Mouse (Mus musculus): Measurements from ENCODE around the gene Il1r1. TPM values are rescaled to one million over a fixed set of nuclear protein-coding genes. Genes with fewer than 3 reads are reported as not detected.

The Il1r1 gene
- total RNA-seq (2014; fragmentation: Nextera tagmentation) (not detected in 2 replicates), total RNA-seq (2017) (0.12 and 0.22 TPM in 2 replicates), polyA plus RNA-seq (2012) (not detected in 2 replicates)

- peaks cover 38% of the 10 kb centered on the region for H3K27me3 ChIP-seq (ENCODE audit: insufficient read depth, low read length)
- H3K4me1 ChIP-seq (ENCODE audit: insufficient read depth, low read depth, low read length) = no peaks in the 10 kb centered on the region
- H3K36me3 ChIP-seq (replicated peaks) = no peaks in the 10 kb centered on the region
- no peak for DNase-seq (ENCODE audit: low spot score)
- no peak for ATAC-seq (ENCODE audit: extremely low read depth, insufficient number of reproducible peaks, low FRiP score, poor library complexity, severe bottlenecking)
- H3K4me3 ChIP-seq (ENCODE audit: low read depth, low read length) = no peak within 1 kb of the TSS
- H3K9me3 ChIP-seq (replicated peaks) = no peaks in the 10 kb centered on the region
- no peak for TF ChIP-seq GATA1 (IDR thresholded peaks at IDR 0.05; ENCODE audit: borderline replicate concordance, low read length)
- no peak for TF ChIP-seq POLR2AphosphoS5 (IDR thresholded peaks at IDR 0.05; ENCODE audit: insufficient replicate concordance, low read depth, low read length)
Measured at GRCm38 (mm10) chr1:40224539-40225284, at the start of gene Il1r1. Gene Il1r1 (plus strand): TSS chr1:40225080.

GRCm38 (mm10) chr1:40175123-40175522, 49.8 kb upstream of the Il1r1 start:
- Histone ChIP-seq H3K27me3 (ENCODE audit: insufficient read depth, low read length) (peaks cover 2% of the 10 kb centered on the region; the same call in 1 of the 2 replicates), H3K9me3 (replicated peaks) (no peaks in the 10 kb centered on the region), H3K4me1 (ENCODE audit: insufficient read depth, low read depth, low read length) (no peaks in the 10 kb centered on the region), H3K36me3 (replicated peaks) (no peaks in the 10 kb centered on the region), H3K4me3 (ENCODE audit: low read depth, low read length) (no peak overlapping the region)
- TF ChIP-seq TAL1 (conservative IDR thresholded peaks at IDR 0.05; ENCODE audit: low read depth, low read length) = no peak
- no peak for TF ChIP-seq GATA2 (IDR thresholded peaks at IDR 0.05; ENCODE audit: borderline replicate concordance, low read depth, low read length)
- TF ChIP-seq GATA1 (IDR thresholded peaks at IDR 0.05; ENCODE audit: borderline replicate concordance, low read length) = no peak
- no peak for TF ChIP-seq POLR2AphosphoS5 (IDR thresholded peaks at IDR 0.05; ENCODE audit: insufficient replicate concordance, low read depth, low read length)
- no peak for TF ChIP-seq CTCF (IDR thresholded peaks at IDR 0.05; ENCODE audit: low read depth, low read length)
- DNase-seq (ENCODE audit: low spot score) (no peak), ATAC-seq (ENCODE audit: extremely low read depth, insufficient number of reproducible peaks, low FRiP score, poor library complexity, severe bottlenecking) (no peak)

- DNase-seq (ENCODE audit: low spot score) (no peak), ATAC-seq (ENCODE audit: extremely low read depth, insufficient number of reproducible peaks, low FRiP score, poor library complexity, severe bottlenecking) (no peak)
- H3K9me3 ChIP-seq (replicated peaks) = no peaks in the 10 kb centered on the region
- H3K4me3 ChIP-seq (ENCODE audit: low read depth, low read length) = no peak overlapping the region
- peaks cover 2% of the 10 kb centered on the region; the same call in 1 of the 2 replicates for H3K27me3 ChIP-seq (ENCODE audit: insufficient read depth, low read length)
- no peaks in the 10 kb centered on the region for H3K36me3 ChIP-seq (replicated peaks)
- TF ChIP-seq TAL1 (conservative IDR thresholded peaks at IDR 0.05; ENCODE audit: low read depth, low read length) = no peak
- TF ChIP-seq POLR2AphosphoS5 (IDR thresholded peaks at IDR 0.05; ENCODE audit: insufficient replicate concordance, low read depth, low read length) = no peak
- TF ChIP-seq CTCF (IDR thresholded peaks at IDR 0.05; ENCODE audit: low read depth, low read length) = no peak
- no peak for TF ChIP-seq GATA1 (IDR thresholded peaks at IDR 0.05; ENCODE audit: borderline replicate concordance, low read length)
- TF ChIP-seq GATA2 (IDR thresholded peaks at IDR 0.05; ENCODE audit: borderline replicate concordance, low read depth, low read length) = no peak
- H3K4me1 ChIP-seq (ENCODE audit: insufficient read depth, low read depth, low read length) = no peaks in the 10 kb centered on the region
Measured at GRCm38 (mm10) chr1:40175797-40176196, 49.1 kb upstream of the Il1r1 start.

GRCm38 (mm10) chr1:40179031-40179430, 45.8 kb upstream of the Il1r1 start:
- H3K36me3 ChIP-seq (replicated peaks) = no peaks in the 10 kb centered on the region
- no peak for DNase-seq (ENCODE audit: low spot score)
- H3K4me1 ChIP-seq (ENCODE audit: insufficient read depth, low read depth, low read length) = no peaks in the 10 kb centered on the region
- no peaks in the 10 kb centered on the region for H3K9me3 ChIP-seq (replicated peaks)
- ATAC-seq (ENCODE audit: extremely low read depth, insufficient number of reproducible peaks, low FRiP score, poor library complexity, severe bottlenecking) = no peak
- TF ChIP-seq POLR2AphosphoS5 (IDR thresholded peaks at IDR 0.05; ENCODE audit: insufficient replicate concordance, low read depth, low read length) (no peak), GATA1 (IDR thresholded peaks at IDR 0.05; ENCODE audit: borderline replicate concordance, low read length) (no peak), GATA2 (IDR thresholded peaks at IDR 0.05; ENCODE audit: borderline replicate concordance, low read depth, low read length) (no peak), TAL1 (conservative IDR thresholded peaks at IDR 0.05; ENCODE audit: low read depth, low read length) (no peak), CTCF (IDR thresholded peaks at IDR 0.05; ENCODE audit: low read depth, low read length) (no peak)
- H3K4me3 ChIP-seq (ENCODE audit: low read depth, low read length) = no peak overlapping the region
- H3K27me3 ChIP-seq (ENCODE audit: insufficient read depth, low read length) = peaks cover 7% of the 10 kb centered on the region; the same call in 1 of the 2 replicates

GRCm38 (mm10) chr1:40179493-40179892, 45.4 kb upstream of the Il1r1 start:
- no peaks in the 10 kb centered on the region for H3K9me3 ChIP-seq (replicated peaks)
- H3K27me3 ChIP-seq (ENCODE audit: insufficient read depth, low read length) = peaks cover 7% of the 10 kb centered on the region; the same call in 1 of the 2 replicates
- no peak for TF ChIP-seq GATA1 (IDR thresholded peaks at IDR 0.05; ENCODE audit: borderline replicate concordance, low read length)
- TF ChIP-seq POLR2AphosphoS5 (IDR thresholded peaks at IDR 0.05; ENCODE audit: insufficient replicate concordance, low read depth, low read length) = no peak
- no peak for TF ChIP-seq CTCF (IDR thresholded peaks at IDR 0.05; ENCODE audit: low read depth, low read length)
- no peak for TF ChIP-seq TAL1 (conservative IDR thresholded peaks at IDR 0.05; ENCODE audit: low read depth, low read length)
- TF ChIP-seq GATA2 (IDR thresholded peaks at IDR 0.05; ENCODE audit: borderline replicate concordance, low read depth, low read length) = no peak
- H3K4me1 ChIP-seq (ENCODE audit: insufficient read depth, low read depth, low read length) = no peaks in the 10 kb centered on the region
- no peak overlapping the region for H3K4me3 ChIP-seq (ENCODE audit: low read depth, low read length)
- DNase-seq (ENCODE audit: low spot score) (no peak), ATAC-seq (ENCODE audit: extremely low read depth, insufficient number of reproducible peaks, low FRiP score, poor library complexity, severe bottlenecking) (no peak)
- no peaks in the 10 kb centered on the region for H3K36me3 ChIP-seq (replicated peaks)

- ATAC-seq (ENCODE audit: extremely low read depth, insufficient number of reproducible peaks, low FRiP score, poor library complexity, severe bottlenecking) = no peak
Measured at GRCm38 (mm10) chr1:40180861-40181260, 44.0 kb upstream of the Il1r1 start.

More at GRCm38 (mm10) chr1:40180861-40181260, 44.0 kb upstream of the Il1r1 start:
- no peak for TF ChIP-seq GATA2 (IDR thresholded peaks at IDR 0.05; ENCODE audit: borderline replicate concordance, low read depth, low read length)
- TF ChIP-seq TAL1 (conservative IDR thresholded peaks at IDR 0.05; ENCODE audit: low read depth, low read length) = no peak
- no peak for TF ChIP-seq GATA1 (IDR thresholded peaks at IDR 0.05; ENCODE audit: borderline replicate concordance, low read length)
- TF ChIP-seq CTCF (IDR thresholded peaks at IDR 0.05; ENCODE audit: low read depth, low read length) = no peak
- TF ChIP-seq POLR2AphosphoS5 (IDR thresholded peaks at IDR 0.05; ENCODE audit: insufficient replicate concordance, low read depth, low read length) = no peak
- Histone ChIP-seq H3K4me3 (ENCODE audit: low read depth, low read length) (no peak overlapping the region), H3K4me1 (ENCODE audit: insufficient read depth, low read depth, low read length) (no peaks in the 10 kb centered on the region), H3K36me3 (replicated peaks) (no peaks in the 10 kb centered on the region), H3K9me3 (replicated peaks) (no peaks in the 10 kb centered on the region), H3K27me3 (ENCODE audit: insufficient read depth, low read length) (peaks cover 7% of the 10 kb centered on the region; the same call in 1 of the 2 replicates)
- no peak for DNase-seq (ENCODE audit: low spot score)
